Mouse (Mus musculus): ENCODE measurements around the gene Cttn. TPM values are rescaled to one million over a fixed set of nuclear protein-coding genes. Genes with fewer than 3 reads are reported as not detected.

The Cttn gene
- polyA plus RNA-seq, 1 experiment from 2014 or later: 179 TPM

DNA sequence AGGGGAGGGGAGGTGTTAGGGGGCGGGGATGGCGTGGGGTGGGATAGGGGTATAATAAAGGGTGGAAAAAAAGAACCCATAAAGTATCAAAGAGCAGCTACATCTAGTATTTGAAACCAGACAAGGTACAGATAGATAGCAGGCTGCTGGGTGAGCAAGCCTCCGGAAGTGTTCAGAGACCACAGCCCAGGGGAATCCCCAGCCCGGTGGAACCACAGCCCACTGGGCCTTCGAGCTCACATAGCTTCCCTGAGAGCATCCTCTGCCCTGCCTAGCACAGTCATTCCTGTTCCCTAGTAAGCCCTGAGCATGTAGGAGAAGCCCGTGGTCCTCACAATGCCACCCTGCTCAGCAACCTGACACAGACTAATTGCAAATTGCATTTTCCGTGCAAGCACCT is 26.0 kb downstream of the Cttn start:
- peaks cover 89% of the 10 kb centered on the region for H3K36me3 ChIP-seq
- no peaks in the 10 kb centered on the region for H3K9me3 ChIP-seq
- H3K9ac ChIP-seq: no peak overlapping the region
- no peaks in the 10 kb centered on the region for H3K4me1 ChIP-seq
- H3K4me2 ChIP-seq: no peak overlapping the region
- no peak for ATAC-seq (ENCODE audit: borderline replicate concordance, extremely low read depth, low FRiP score, low TSS enrichment)
- H3K27ac ChIP-seq: no peak overlapping the region
- H3K4me3 ChIP-seq: no peak overlapping the region
- H3K27me3 ChIP-seq: no peaks in the 10 kb centered on the region
- WGBS: 86% methylated on average over 7 of the region's 7 CpGs

DNA sequence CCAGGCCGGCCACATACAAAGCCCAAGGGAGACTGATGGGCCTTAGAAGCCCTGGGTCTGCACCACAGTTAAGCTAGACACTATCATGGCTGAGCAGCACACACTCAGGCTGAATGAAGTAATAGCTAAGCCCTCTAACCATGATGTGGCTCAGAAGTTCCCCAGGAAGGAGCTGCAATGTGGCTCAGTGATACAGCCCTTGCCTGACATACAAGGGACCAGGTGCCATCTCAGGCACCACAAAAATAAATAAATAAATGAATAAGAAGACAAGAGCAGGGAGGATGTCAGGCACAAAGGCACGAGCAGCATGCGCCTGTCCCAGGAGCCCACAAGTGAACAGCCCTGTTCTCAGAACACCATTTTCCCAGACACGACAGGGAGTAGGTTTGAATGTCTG is 28.8 kb downstream of the Cttn start:
- no peak overlapping the region for H3K4me3 ChIP-seq
- WGBS: 83% methylated on average over 4 of the region's 4 CpGs
- no peak for ATAC-seq (ENCODE audit: borderline replicate concordance, extremely low read depth, low FRiP score, low TSS enrichment)

DNA sequence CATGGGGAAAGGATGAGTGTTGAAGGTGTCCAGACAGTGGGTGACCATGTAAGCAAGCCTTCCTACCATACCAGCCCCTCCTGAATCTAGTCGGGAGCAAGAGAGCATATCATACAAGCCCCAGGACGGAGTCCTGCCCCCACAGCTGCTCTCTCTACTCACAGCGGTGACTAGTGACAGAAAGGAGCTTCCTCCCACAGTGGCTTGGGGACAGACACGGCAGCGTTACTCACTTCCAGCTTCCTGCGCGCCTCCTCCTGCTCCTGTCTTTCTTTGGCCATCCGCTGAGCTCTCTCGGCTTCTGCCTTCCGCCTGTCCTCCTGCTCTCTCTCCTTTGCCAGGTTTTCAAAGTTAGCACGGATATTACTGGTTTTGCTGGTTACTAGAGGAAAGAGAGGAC is 29.3 kb downstream of the Cttn start:
- no peak for ATAC-seq (ENCODE audit: borderline replicate concordance, extremely low read depth, low FRiP score, low TSS enrichment)
- Histone ChIP-seq H3K9me3 (no peaks in the 10 kb centered on the region), H3K4me3 (no peak overlapping the region), H3K9ac (no peak overlapping the region), H3K4me1 (no peaks in the 10 kb centered on the region), H3K27ac (no peak overlapping the region), H3K4me2 (no peak overlapping the region), H3K27me3 (no peaks in the 10 kb centered on the region), H3K36me3 (peaks cover 90% of the 10 kb centered on the region)
- 90% methylated on average over 11 of the region's 11 CpGs for WGBS

More for the DNA sequence above, 28.8 kb downstream of the Cttn start:
- H3K9me3 ChIP-seq: no peaks in the 10 kb centered on the region
- H3K27me3 ChIP-seq: no peaks in the 10 kb centered on the region
- H3K36me3 ChIP-seq: peaks cover 90% of the 10 kb centered on the region
- H3K27ac ChIP-seq: no peak overlapping the region
- H3K4me1 ChIP-seq: no peaks in the 10 kb centered on the region
- no peak overlapping the region for H3K9ac ChIP-seq
- H3K4me2 ChIP-seq: no peak overlapping the region

DNA sequence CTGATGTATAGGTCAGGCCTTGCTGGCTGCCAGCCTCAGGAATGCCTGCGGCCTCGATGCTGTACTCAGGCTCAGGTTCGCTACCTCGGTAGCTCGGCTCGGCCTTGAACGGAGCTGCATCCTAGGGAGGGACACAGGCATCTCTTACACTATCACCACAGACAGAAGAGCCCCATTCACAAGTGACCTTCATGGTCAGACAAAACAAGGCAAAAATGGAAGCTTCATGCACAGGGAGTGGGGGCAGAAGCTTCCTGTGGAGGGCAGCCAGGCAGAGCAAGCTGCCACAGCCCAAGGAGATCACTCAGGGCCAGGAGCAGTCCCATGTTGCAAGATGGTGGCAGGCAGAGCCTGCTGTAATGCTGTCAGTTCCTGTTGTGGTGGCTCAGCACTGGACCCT is 32.0 kb downstream of the Cttn start:
- ATAC-seq (ENCODE audit: borderline replicate concordance, extremely low read depth, low FRiP score, low TSS enrichment): no peak
- no peak overlapping the region for H3K9ac ChIP-seq
- no peak overlapping the region for H3K4me3 ChIP-seq
- H3K27ac ChIP-seq: no peak overlapping the region
- H3K9me3 ChIP-seq: no peaks in the 10 kb centered on the region
- WGBS: 96% methylated on average over 7 of the region's 7 CpGs
- H3K4me1 ChIP-seq: no peaks in the 10 kb centered on the region
- peaks cover 76% of the 10 kb centered on the region for H3K36me3 ChIP-seq
- no peak overlapping the region for H3K4me2 ChIP-seq
- H3K27me3 ChIP-seq: no peaks in the 10 kb centered on the region

DNA sequence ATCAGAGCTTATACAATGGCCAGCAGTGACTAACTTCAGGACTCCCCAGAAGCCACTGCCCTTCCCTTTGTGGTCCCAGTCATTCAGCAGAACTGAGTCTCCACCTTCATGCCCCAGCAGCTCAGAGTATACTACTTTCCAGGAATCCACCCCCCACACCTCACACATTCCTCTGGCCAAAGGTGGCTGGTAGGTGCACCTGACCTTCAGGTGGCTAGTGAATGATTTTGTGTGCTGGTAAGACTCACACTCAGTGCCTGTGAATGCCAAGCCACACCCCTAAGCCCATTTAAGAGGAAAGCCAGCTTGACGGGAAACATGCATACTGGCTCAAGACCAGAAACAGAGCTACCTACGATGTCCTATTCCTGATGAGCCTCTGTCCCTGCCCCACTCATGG is 37.9 kb downstream of the Cttn start:
- Histone ChIP-seq H3K27me3 (no peaks in the 10 kb centered on the region), H3K27ac (no peak overlapping the region), H3K4me1 (no peaks in the 10 kb centered on the region), H3K9ac (no peak overlapping the region), H3K4me3 (no peak overlapping the region), H3K4me2 (no peak overlapping the region), H3K36me3 (peaks cover 25% of the 10 kb centered on the region), H3K9me3 (no peaks in the 10 kb centered on the region)
- WGBS: 80% methylated on average over 2 of the region's 2 CpGs
- ATAC-seq (ENCODE audit: borderline replicate concordance, extremely low read depth, low FRiP score, low TSS enrichment): no peak

DNA sequence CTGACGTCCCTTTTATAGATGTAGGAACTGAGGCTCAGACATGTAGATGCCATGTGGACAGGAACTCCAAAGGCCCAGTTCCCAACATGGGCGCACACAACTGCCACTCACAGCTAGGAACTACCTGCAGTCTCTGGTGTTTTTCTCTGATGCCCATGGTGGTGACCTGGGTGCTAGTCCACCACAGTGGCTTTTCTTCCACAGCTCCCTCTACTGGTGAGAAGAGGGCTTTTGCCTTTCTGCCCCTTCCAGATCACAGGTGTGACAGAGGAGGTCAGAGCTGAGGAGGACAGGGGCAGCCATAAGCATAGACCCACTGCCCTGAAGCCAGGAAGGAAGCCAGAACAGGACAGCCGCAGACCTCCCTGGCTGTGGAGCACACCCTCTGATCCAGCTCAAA is 43.3 kb downstream of the Cttn start:
- H3K27me3 ChIP-seq: no peaks in the 10 kb centered on the region
- H3K9me3 ChIP-seq: no peaks in the 10 kb centered on the region
- 82% methylated on average over 3 of the region's 3 CpGs for WGBS
- H3K4me3 ChIP-seq: no peak overlapping the region
- no peak overlapping the region for H3K4me2 ChIP-seq
- no peak overlapping the region for H3K27ac ChIP-seq
- no peak for ATAC-seq (ENCODE audit: borderline replicate concordance, extremely low read depth, low FRiP score, low TSS enrichment)
- no peaks in the 10 kb centered on the region for H3K36me3 ChIP-seq
- no peaks in the 10 kb centered on the region; the same call in 1 of the 2 replicates for H3K4me1 ChIP-seq
- H3K9ac ChIP-seq: no peak overlapping the region

DNA sequence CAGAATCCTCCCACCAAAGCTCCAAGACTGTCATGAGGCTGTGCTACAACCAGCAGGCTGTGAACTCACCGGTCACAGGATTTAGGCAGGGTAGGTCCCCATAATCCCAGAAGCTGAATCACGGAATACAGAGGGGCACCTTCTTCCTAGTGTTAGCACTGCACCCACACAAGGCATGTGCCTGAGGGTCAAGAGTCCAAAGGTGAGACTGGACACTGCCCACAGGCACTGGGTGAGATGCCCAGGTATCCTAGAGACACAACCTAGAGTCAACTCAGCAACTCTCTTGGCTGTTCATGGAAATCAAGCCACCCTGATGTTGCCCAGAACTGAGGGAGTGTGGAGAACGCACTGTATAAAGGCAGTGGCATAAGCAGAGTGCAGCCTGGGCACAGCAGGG is 44.2 kb downstream of the Cttn start:
- ATAC-seq (ENCODE audit: borderline replicate concordance, extremely low read depth, low FRiP score, low TSS enrichment): no peak

DNA sequence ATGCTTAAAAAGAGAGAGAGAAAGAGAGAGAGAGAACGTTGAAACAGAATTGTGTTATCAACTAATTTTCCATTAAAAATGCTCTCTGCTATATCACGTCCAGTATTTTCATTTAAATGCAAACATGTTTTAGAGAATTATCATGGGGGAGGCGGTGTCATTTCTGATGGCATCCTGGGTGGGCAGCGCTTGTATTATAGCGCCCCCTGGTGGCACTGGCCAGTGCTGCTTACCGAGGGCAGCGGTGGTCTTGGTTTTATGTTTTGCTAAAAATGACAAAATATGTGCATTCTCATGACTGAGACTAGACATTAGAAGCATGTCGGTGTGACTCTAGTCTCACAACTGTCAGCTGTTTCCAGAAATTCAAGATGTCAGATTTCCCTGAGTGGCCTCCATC is 44.9 kb downstream of the Cttn start:
- no peaks in the 10 kb centered on the region for H3K27me3 ChIP-seq
- H3K27ac ChIP-seq: no peak overlapping the region
- 9% methylated on average over 8 of the region's 8 CpGs for WGBS
- ATAC-seq (ENCODE audit: borderline replicate concordance, extremely low read depth, low FRiP score, low TSS enrichment): no peak
- H3K4me1 ChIP-seq: no peaks in the 10 kb centered on the region; the same call in 1 of the 2 replicates
- H3K36me3 ChIP-seq: no peaks in the 10 kb centered on the region
- no peak overlapping the region for H3K4me2 ChIP-seq
- H3K4me3 ChIP-seq: no peak overlapping the region
- no peak overlapping the region for H3K9ac ChIP-seq
- no peaks in the 10 kb centered on the region for H3K9me3 ChIP-seq

More for the DNA sequence above, 44.2 kb downstream of the Cttn start:
- Histone ChIP-seq H3K9me3 (no peaks in the 10 kb centered on the region), H3K4me1 (no peaks in the 10 kb centered on the region; the same call in 1 of the 2 replicates), H3K27me3 (no peaks in the 10 kb centered on the region), H3K9ac (no peak overlapping the region), H3K27ac (no peak overlapping the region), H3K4me3 (no peak overlapping the region), H3K4me2 (no peak overlapping the region), H3K36me3 (no peaks in the 10 kb centered on the region)
- WGBS: 84% methylated on average over 3 of the region's 3 CpGs

DNA sequence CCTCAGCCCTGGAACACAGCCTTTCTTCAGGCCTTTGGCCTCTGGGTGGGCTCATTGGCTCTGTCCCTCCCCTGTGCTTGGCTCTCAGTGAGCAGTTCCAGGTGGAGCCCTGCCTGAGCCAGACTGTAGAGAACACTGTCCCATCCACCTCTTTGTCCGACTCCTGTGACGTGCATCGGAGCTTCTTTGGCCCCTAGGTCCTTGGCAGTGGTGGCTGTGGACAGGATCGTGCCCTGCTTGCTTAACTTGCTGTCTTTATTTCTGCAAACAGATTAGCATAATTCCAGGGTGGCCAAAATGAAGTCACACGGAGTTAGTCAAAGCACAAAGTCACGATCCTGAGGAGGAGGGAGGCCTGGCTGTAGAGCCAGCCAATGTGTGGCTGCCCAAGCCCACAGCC is 49.3 kb downstream of the Cttn start:
- H3K27ac ChIP-seq: no peak overlapping the region
- no peaks in the 10 kb centered on the region for H3K9me3 ChIP-seq
- no peak overlapping the region for H3K4me2 ChIP-seq
- no peaks in the 10 kb centered on the region for H3K36me3 ChIP-seq
- 76% methylated on average over 6 of the region's 6 CpGs for WGBS
- no peak overlapping the region for H3K9ac ChIP-seq
- H3K4me1 ChIP-seq: peaks cover 10% of the 10 kb centered on the region
- ATAC-seq (ENCODE audit: borderline replicate concordance, extremely low read depth, low FRiP score, low TSS enrichment): no peak
- no peak overlapping the region for H3K4me3 ChIP-seq
- no peaks in the 10 kb centered on the region for H3K27me3 ChIP-seq

DNA sequence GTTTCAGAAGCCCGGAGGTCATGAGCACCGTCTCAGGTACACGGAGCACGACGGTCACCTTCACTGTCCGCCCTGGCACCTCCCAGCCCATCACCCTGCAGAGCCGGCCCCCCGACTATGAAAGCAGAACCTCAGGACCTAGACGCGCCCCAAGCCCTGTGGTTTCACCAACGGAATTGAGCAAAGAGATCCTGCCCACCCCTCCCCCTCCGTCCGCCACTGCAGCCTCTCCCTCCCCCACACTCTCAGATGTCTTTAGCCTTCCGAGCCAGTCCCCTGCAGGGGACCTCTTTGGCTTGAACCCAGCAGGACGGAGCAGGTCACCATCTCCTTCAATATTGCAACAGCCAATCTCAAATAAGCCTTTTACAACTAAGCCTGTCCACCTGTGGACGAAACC is 50.3 kb downstream of the Cttn start:
- H3K9ac ChIP-seq: no peak overlapping the region
- H3K4me2 ChIP-seq: no peak overlapping the region
- WGBS: 19% methylated on average over 16 of the region's 16 CpGs
- H3K4me3 ChIP-seq: no peak overlapping the region
- no peak overlapping the region for H3K27ac ChIP-seq
- ATAC-seq (ENCODE audit: borderline replicate concordance, extremely low read depth, low FRiP score, low TSS enrichment): no peak
- no peaks in the 10 kb centered on the region for H3K36me3 ChIP-seq
- H3K4me1 ChIP-seq: peaks cover 10% of the 10 kb centered on the region
- no peaks in the 10 kb centered on the region for H3K9me3 ChIP-seq
- no peaks in the 10 kb centered on the region for H3K27me3 ChIP-seq

DNA sequence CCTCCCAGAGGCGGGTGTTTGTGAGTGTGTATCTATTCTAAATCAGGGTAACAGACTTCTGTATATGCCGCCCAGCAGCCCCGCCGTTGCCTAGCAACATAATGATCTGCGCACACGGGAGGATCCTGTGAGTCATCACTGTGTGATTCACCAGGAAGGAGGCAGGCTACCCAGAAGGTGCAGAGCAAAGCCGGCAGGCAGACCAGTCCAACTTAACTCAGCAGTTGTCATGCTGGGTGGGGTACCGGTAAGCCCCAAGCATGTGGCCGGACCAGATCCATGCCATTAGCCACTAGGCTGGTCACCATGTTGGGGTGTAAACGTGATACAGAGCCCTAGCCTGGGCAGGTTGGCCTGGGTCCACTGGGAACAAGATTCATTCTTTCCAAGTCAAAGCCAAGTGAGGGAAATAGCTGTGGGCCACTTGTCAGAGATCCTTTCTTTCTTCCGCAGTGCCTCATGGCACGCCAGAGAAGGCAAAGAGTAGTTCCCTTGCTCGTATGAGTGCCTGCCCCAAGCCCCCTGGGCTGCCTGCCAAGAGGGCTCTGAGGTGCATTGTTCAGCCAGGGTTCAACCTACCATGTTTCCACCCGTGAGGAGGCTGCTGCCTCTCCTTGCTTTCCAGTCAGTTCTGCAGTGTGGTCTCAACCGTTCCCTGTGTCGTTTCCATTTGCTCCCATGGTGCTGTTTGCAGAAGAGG is 53.0 kb downstream of the Cttn start:
- Histone ChIP-seq H3K4me3 (no peak overlapping the region), H3K9me3 (no peaks in the 10 kb centered on the region), H3K36me3 (no peaks in the 10 kb centered on the region), H3K9ac (no peak overlapping the region), H3K27me3 (no peaks in the 10 kb centered on the region), H3K4me2 (no peak overlapping the region), H3K27ac (peak overlapping the region; percentile 65), H3K4me1 (peaks cover 17% of the 10 kb centered on the region; the same call in 1 of the 2 replicates)
- 0 out of 2 replicates have a peak, but pooled peaks have one; percentile 37 for ATAC-seq (ENCODE audit: borderline replicate concordance, extremely low read depth, low FRiP score, low TSS enrichment)
- WGBS: 32% methylated on average over 16 of the region's 16 CpGs

DNA sequence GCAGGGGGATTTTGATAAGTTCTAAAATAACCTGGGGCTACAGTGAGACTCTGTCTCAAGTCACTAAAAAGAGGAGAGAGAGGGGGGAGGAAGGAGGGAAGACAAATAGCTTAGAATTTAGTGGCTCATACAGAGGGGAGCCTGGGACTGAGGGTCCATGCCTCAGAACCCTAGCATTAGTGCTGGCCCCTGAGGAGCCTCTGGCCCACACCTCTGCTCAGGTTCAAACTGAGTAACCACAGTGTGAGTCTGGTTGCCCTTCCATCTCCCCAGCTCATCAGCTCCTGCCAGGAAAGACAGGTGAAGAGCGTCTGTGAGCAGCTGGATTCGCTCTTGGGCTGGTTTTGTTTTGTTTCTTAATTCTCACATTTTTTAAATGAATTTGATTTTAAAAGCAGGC is 53.6 kb downstream of the Cttn start:
- ATAC-seq (ENCODE audit: borderline replicate concordance, extremely low read depth, low FRiP score, low TSS enrichment): no peak
- no peak overlapping the region for H3K9ac ChIP-seq
- peaks cover 17% of the 10 kb centered on the region; the same call in 1 of the 2 replicates for H3K4me1 ChIP-seq
- no peaks in the 10 kb centered on the region for H3K36me3 ChIP-seq
- H3K4me3 ChIP-seq: no peak overlapping the region
- WGBS: 29% methylated on average over 2 of the region's 2 CpGs
- no peak overlapping the region for H3K4me2 ChIP-seq
- H3K27ac ChIP-seq: peak overlapping the region; percentile 65; the same call in 1 of the 2 replicates
- no peaks in the 10 kb centered on the region for H3K27me3 ChIP-seq
- H3K9me3 ChIP-seq: no peaks in the 10 kb centered on the region

DNA sequence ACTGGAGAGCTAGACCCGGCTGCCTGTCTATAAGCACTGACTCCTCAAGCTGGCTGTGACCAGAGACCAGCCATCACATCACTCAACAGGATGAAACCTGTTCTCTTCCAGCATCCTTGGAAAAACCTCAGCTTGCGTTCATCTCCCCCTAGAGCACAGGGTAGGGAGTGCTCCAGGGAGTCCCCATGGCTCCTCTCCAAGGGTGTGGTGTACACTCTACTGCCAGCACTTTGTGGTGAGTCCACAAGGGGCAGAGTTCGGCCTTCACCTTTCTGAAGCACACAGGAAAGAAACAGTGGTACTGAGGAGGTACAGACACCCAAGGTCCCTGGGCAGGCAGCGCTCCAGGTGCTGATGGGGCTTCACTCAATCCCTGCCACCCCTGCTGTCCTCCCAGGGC is 55.0 kb downstream of the Cttn start:
- ATAC-seq (ENCODE audit: borderline replicate concordance, extremely low read depth, low FRiP score, low TSS enrichment): no peak
- peaks cover 24% of the 10 kb centered on the region for H3K4me1 ChIP-seq
- no peaks in the 10 kb centered on the region for H3K36me3 ChIP-seq
- no peak overlapping the region for H3K4me2 ChIP-seq
- H3K9me3 ChIP-seq: no peaks in the 10 kb centered on the region
- no peak overlapping the region for H3K4me3 ChIP-seq
- H3K27ac ChIP-seq: no peak overlapping the region
- H3K27me3 ChIP-seq: no peaks in the 10 kb centered on the region
- 68% methylated on average over 4 of the region's 4 CpGs for WGBS
- no peak overlapping the region for H3K9ac ChIP-seq
